Mouse (Mus musculus) CH12.LX (cell line): ENCODE measurements at regions not wholly inside any gene's neighbourhood (a gene's known extent, or its start where the extent isn't known, plus 50 kb on each side); places are given as distances from the start of the nearest gene placed in this dataset.

ENCODE experiments used
- CHD2 ChIP-seq: IDR thresholded peaks from 2 replicates; pipeline ENCODE4 v1.6.1; 2011; ENCODE audit warnings: low read length, improper control_type of control experiment
- CTCF ChIP-seq, 2 experiments: IDR thresholded peaks in 1 of 2; conservative IDR thresholded peaks in 1 of 2; 2 replicates each; pipeline ENCODE4 v1.5.1; 2011 to 2012; ENCODE audit warnings: low read depth in 2 of 2, low read length in 2 of 2, improper control_type of control experiment in 1 of 2, inconsistent platforms in 1 of 2, mild to moderate bottlenecking in 1 of 2, moderate library complexity in 1 of 2
- E2F4 ChIP-seq: IDR thresholded peaks from 2 replicates; pipeline ENCODE4 v1.6.1; 2011; ENCODE audit warnings: low read depth, low read length, improper control_type of control experiment; ENCODE audit not compliant: insufficient replicate concordance
- EP300 ChIP-seq: IDR thresholded peaks from 2 replicates; pipeline ENCODE4 v1.6.1; 2011; ENCODE audit warnings: low read length, improper control_type of control experiment
- MAFK ChIP-seq: IDR thresholded peaks from 2 replicates; pipeline ENCODE4 v1.6.1; 2011; ENCODE audit warnings: low read length, improper control_type of control experiment; ENCODE audit not compliant: insufficient replicate concordance
- MXI1 ChIP-seq: IDR thresholded peaks from 2 replicates; pipeline ENCODE4 v1.6.1; 2011; ENCODE audit warnings: mild to moderate bottlenecking, low read depth, low read length, improper control_type of control experiment
- PAX5 ChIP-seq: IDR thresholded peaks from 2 replicates; pipeline ENCODE4 v1.6.1; 2012; ENCODE audit warnings: low read length, inconsistent platforms, mixed read lengths
- POLR2A ChIP-seq: IDR thresholded peaks from 2 replicates; pipeline ENCODE4 v1.6.1; 2011; ENCODE audit warnings: low read depth, mild to moderate bottlenecking, improper control_type of control experiment, low read length
- USF2 ChIP-seq: conservative IDR thresholded peaks from 2 replicates; pipeline ENCODE4 v1.6.1; 2011; ENCODE audit warnings: low read depth, low read length, improper control_type of control experiment
- ZNF384 ChIP-seq: IDR thresholded peaks from 2 replicates; pipeline ENCODE4 v1.6.1; 2012; ENCODE audit warnings: low read depth, low read length, improper control_type of control experiment, inconsistent platforms

DNA sequence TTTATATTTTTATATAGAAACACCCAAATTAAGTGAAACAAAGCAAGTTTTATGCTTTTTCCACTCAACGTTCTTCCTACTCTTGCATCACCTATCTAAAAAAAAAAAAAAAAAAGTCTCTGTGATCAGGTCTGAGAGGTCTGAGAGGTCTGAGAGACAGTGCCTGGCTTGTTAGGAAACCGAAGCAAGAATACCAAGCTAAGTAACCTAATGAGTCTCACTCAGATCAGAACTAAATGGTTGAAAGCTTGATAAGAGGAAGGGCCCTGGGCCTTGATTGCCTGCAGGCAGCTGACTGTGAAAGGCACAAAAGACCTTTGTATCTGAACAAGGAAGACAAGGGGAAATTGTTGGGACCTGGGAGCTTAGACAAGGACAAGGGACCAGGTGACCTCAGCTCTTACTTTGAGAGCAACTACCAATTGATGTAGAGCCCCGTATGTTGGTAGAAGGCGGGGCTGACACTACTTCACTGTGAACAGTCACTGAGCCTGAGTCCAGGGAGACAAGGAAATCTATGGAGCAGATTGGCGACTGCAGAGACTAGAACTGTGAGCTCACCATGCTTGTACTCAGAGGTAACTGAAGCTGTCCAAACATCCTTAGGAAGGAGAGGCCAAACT lies 362.8 kb upstream of the Lrrc3b start:
- TF ChIP-seq CTCF (conservative IDR thresholded peaks at IDR 0.05 in 1 of 2, IDR thresholded peaks at IDR 0.05 in 1 of 2; ENCODE audit: low read depth in 2 of 2, low read length in 2 of 2) (no peak), E2F4 (no peak), CHD2 (no peak), MXI1 (no peak), POLR2A (no peak), MAFK (no peak), USF2 (no peak), ZNF384 (peak; percentile 44; the same call in 1 of the 2 replicates), PAX5 (no peak), EP300 (no peak)
